Mouse (Mus musculus) G1E-ER4 (cell line): ENCODE results near the gene Otop3. TPM values are rescaled to one million over a fixed set of nuclear protein-coding genes. Genes with fewer than 3 reads are reported as not detected.

Experiments
- GATA1 ChIP-seq: IDR thresholded peaks from one replicate; pipeline ENCODE4 v1.8.0; 2012; ENCODE audit warnings: low read length, inconsistent platforms
- polyA plus RNA-seq: library from polyadenylated mRNA; stranded (reverse); fragments of >175 nt; gene quantifications from 2 replicates; pipeline ENCODE4 v1.2.3, GENCODE M21; 2012

The Otop3 gene
- polyA plus RNA-seq, 1 experiment, result not detected

- TF ChIP-seq GATA1, result no peak
Measured at GRCm38 (mm10) chr11:115301351-115301750, 33.2 kb upstream of the Otop3 start.

GRCm38 (mm10) chr11:115303167-115303566 is 31.4 kb upstream of the Otop3 start:
- TF ChIP-seq GATA1, result no peak

- no peak for TF ChIP-seq GATA1
Measured at GRCm38 (mm10) chr11:115306863-115307262, 27.7 kb upstream of the Otop3 start, which contains the start of gene Otop2. TSS of gene Otop2 (plus strand) at chr11:115307163.

GRCm38 (mm10) chr11:115308781-115309180 is 25.8 kb upstream of the Otop3 start:
- no peak for TF ChIP-seq GATA1

- TF ChIP-seq GATA1, result no peak
Measured at GRCm38 (mm10) chr11:115314249-115314648, 20.3 kb upstream of the Otop3 start.

- no peak for TF ChIP-seq GATA1
Measured at GRCm38 (mm10) chr11:115317204-115317603, 17.3 kb upstream of the Otop3 start.

- TF ChIP-seq GATA1, result no peak
Measured at GRCm38 (mm10) chr11:115318245-115319027, 16.1 kb upstream of the Otop3 start.

- no peak for TF ChIP-seq GATA1
Measured at GRCm38 (mm10) chr11:115319704-115320383, 14.7 kb upstream of the Otop3 start.

GRCm38 (mm10) chr11:115321906-115322693 is 12.4 kb upstream of the Otop3 start, which contains the start of gene Ush1g:
TSS of gene Ush1g (minus strand) at chr11:115322041.
- no peak for TF ChIP-seq GATA1

- TF ChIP-seq GATA1, result no peak
Measured at GRCm38 (mm10) chr11:115323354-115323753, 11.2 kb upstream of the Otop3 start.

- no peak for TF ChIP-seq GATA1
Measured at GRCm38 (mm10) chr11:115326730-115327129, 7.8 kb upstream of the Otop3 start.

- no peak for TF ChIP-seq GATA1
Measured at GRCm38 (mm10) chr11:115329339-115329738, 5.2 kb upstream of the Otop3 start.

GRCm38 (mm10) chr11:115335223-115335622 is 692 bp downstream of the Otop3 start:
- no peak for TF ChIP-seq GATA1

- TF ChIP-seq GATA1, result no peak
Measured at GRCm38 (mm10) chr11:115336115-115336514, 1.6 kb downstream of the Otop3 start.

GRCm38 (mm10) chr11:115337350-115337749 is 2.8 kb downstream of the Otop3 start:
- no peak for TF ChIP-seq GATA1

- TF ChIP-seq GATA1, result no peak
Measured at GRCm38 (mm10) chr11:115337826-115338225, 3.3 kb downstream of the Otop3 start.
